Mouse (Mus musculus): ENCODE data around the gene Foxa1. TPM values are rescaled to one million over a fixed set of nuclear protein-coding genes. Genes with fewer than 3 reads are reported as not detected.

Gene Foxa1
- polyA plus RNA-seq, 1 experiment = 59.0 TPM

Other genes with a start within 250 kb of the Foxa1 start
- 8.5 and 11.9 TPM in 2 replicates for gene Ttc6, start 17.2 kb upstream of the Foxa1 start, polyA plus RNA-seq (2012; rRNA removed)

All from urinary bladder, adult 2 months (tissue).